Mouse (Mus musculus) heart, postnatal 25 days (tissue): ENCODE results near the gene Pip5k1b. TPM values are rescaled to one million over a fixed set of nuclear protein-coding genes. Genes with fewer than 3 reads are reported as not detected.

Source experiments
- DNase-seq: peaks from one replicate; pipeline ENCODE4 v3.0.0; 2022; ENCODE audit warnings: low spot score
- intact Hi-C: fragments of 180-260 bp; cut with DNase I; formaldehyde crosslinking; loops from one replicate; pipeline ENCODE4 v1.15.1; 2025
- total RNA-seq, 2 experiments: library from RNA; stranded (reverse); gene quantifications; 2 replicates each; pipeline ENCODE4 v1.2.3; 2021

Pip5k1b gene
- total RNA-seq, 2 experiments from 2014 or later, result 26.9 to 28.3 TPM

GRCm38 (mm10) chr19:24548337-24548736, 7.3 kb downstream of the Pip5k1b start:
- intact Hi-C loops, result no loop called here
- DNase-seq, result no peak

- intact Hi-C loops, result no loop called here
- DNase-seq, result no peak
Observed at GRCm38 (mm10) chr19:24546153-24546552, 9.5 kb downstream of the Pip5k1b start.

GRCm38 (mm10) chr19:24543386-24544350, 12.0 kb downstream of the Pip5k1b start:
- no peak for DNase-seq
- intact Hi-C loops, result no loop called here

- DNase-seq, result no peak
Observed at GRCm38 (mm10) chr19:24542293-24542675, 13.4 kb downstream of the Pip5k1b start.

GRCm38 (mm10) chr19:24541669-24542292, 13.9 kb downstream of the Pip5k1b start:
- intact Hi-C loops, result no loop called here
- DNase-seq, result no peak

More at GRCm38 (mm10) chr19:24542293-24542675, 13.4 kb downstream of the Pip5k1b start:
- intact Hi-C loops, result no loop called here

DNA sequence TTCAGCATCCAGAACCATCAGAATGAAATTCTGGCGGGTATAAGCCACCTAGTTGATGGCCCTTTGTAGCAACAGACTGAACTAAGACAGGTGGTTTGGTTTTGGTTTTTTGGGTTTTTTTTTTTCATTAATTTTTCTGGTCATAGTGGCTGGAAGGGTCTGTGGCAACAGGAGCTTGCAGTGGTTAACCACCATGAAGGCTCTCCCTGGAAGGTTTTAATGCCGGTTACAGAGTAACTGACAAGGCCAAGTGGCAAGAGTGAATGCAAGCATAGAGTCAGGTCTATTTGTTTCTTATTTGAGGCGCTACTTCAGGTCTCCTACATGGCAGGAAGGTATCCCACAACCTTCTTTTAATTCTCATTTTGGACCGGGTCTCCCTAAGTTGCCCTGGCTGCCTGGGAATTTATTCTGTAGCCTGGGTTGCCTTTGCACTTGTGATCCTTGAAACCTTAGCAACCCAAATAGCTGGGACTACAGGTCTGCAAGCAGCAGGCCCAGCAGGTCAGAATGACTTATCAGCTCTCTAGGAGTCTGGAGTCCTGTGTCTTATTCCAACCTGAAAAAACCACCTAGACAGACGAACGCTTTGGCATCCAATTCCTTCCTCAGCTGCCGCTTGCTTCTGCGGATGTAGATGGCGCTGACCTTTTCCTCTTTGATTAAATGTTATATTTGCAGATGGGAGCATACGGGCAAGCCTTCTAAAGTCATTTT, 14.6 kb downstream of the Pip5k1b start:
- intact Hi-C loops, result no loop called here
- no peak for DNase-seq

DNA sequence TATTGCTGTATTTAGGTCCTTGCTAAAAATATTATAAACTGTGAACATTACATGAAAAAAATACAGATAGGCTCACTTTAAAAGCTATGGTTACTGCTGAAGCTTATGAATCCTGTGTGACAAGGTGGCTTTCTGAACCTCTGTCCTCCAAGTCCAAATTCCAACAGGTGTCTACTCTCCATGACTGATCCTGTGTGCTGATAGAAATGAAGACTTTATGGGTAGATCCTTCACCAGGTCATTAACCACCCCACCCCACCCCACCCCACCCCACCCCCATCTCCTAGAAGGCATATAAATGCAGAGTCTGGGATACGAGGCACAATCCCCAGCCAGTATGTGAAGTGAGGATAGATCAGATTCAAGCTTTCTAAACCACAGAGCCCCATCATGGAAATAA, 16.6 kb downstream of the Pip5k1b start:
- no peak for DNase-seq
- intact Hi-C loops, result no loop called here

GRCm38 (mm10) chr19:24538181-24538580, 17.5 kb downstream of the Pip5k1b start:
- DNase-seq, result no peak
- intact Hi-C loops, result no loop called here

- DNase-seq, result no peak
- intact Hi-C loops, result no loop called here
Observed at GRCm38 (mm10) chr19:24537691-24538090, 18.0 kb downstream of the Pip5k1b start.

DNA sequence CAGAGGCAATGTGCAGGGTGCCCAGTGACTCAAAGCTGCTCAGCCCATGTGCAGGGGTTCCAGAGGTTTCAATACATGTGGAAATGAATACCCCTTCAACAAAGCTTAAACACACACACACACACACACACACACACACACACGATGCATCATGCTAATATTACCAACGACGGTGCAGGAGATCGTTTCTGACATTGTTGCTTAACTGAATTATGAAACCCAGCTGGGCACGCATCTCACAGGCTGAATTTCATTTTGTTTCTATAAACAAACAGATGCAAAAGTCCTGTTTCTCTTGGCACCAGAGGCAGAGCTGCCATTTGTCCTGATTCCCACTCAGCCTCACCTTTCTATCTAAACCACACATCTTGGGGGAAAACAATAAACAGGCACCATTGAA, 18.8 kb downstream of the Pip5k1b start:
- DNase-seq, result no peak
- intact Hi-C loops, result no loop called here

DNA sequence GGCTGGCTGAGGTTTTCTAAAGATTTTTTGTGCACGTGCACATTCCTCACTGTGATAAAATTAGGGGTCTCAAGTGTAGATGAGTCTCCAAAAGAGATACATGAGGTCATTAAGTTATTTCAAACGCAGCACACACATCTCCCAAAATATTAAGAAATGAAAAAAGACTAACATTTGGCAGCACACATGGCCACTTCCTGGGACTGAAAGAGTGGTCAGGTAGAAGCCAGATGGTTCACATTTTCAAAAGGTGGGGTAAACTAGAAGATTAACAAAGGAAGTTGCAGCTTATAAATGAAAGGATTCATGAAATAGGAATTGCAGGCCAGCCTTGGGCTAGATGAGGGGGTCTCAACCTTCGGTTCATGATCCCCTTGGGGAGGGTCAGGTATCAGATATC, 19.4 kb downstream of the Pip5k1b start:
- intact Hi-C loops, result no loop called here
- no peak for DNase-seq

GRCm38 (mm10) chr19:24535161-24535560, 20.5 kb downstream of the Pip5k1b start:
- DNase-seq, result no peak
- intact Hi-C loops, result no loop called here

DNA sequence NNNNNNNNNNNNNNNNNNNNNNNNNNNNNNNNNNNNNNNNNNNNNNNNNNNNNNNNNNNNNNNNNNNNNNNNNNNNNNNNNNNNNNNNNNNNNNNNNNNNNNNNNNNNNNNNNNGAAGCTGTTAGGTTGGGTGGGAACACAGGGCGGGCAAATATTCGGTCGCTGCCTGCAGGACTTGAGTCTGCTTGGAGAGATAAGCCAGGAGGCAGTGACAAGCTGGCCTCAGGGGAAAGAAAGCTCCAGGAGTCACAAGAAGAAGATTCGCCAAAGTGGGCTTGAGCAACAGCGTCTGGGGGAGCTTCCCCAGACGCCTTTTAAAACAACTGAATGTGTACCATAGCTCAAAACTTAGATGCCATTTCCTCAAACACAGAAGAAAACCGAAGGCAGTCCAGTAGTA, 20.9 kb downstream of the Pip5k1b start:
- intact Hi-C loops, result no loop called here
- DNase-seq, result no peak

- DNase-seq, result no peak
- intact Hi-C loops, result no loop called here
Observed at GRCm38 (mm10) chr19:24528910-24529561, 26.6 kb downstream of the Pip5k1b start.

DNA sequence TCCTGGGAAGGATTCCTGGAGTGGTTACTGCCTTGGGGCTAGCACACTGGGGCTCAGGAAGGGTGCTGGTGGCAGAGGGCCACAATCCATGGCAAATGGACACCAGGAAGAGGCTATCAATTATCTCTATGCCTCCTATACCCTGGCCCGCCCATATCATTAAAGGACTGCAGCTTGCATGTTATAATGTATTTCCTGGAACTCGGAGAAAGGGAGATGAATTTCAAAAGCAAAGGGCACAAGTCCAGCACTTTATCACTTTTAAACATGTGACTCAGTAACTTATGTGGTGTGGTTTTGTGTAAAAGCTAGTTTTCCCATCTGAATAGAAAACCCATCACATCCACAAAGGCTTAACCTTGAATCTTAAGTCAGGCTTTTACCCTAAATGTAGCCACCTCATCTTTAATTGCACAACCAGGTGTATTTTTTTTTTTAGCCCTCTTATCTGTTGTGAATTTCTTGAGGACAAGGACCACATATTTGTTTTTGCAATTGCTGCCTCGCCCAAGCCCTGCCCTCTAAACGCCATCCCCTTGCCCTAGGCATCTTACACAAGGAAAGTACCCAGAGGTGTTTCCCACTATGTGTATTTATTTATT, 27.4 kb downstream of the Pip5k1b start:
- intact Hi-C loops, result no loop called here
- no peak for DNase-seq

GRCm38 (mm10) chr19:24527613-24527948, 28.1 kb downstream of the Pip5k1b start:
- no peak for DNase-seq
- intact Hi-C loops, result no loop called here

GRCm38 (mm10) chr19:24526731-24527612, 28.7 kb downstream of the Pip5k1b start:
- intact Hi-C loops, result no loop called here
- no peak for DNase-seq

DNA sequence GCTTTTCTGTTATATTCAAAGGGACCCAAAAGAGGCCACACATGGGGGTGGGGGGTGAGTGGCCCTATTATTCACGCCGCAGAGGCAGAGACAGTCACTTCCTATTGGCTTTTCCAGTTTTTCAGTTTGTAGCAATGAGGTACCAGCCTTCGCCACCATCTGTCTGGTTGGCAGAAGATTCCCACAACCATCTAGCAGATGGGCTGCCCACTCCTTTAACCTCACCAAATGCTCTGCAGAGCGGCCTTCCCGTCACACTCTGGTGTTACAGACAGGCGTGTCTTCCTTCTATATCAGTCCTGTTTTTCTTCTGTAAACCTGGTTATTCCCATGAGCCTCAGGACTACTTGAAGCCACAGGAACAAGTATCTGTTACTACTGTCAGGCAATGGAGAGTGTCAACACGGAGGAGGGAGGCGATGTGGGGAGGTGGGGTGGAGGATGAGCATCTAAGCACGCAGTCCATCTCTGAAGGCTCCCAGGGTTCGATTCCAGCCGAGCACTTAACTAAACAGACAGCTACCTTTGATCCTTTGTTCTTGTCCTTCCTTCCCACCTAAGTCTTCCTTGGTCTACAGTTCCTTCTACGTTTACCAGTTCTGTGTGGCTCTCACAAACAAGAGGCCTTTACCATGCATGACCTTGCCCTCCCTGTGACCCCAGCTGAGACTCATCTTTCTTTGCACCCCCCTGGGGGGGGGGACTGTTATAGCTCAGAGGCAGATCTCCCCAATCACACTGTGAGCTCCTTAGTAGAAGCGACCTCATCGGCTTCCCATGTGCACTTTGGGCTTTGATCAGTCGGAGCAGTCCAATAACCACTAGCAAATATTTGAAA, 32.0 kb downstream of the Pip5k1b start:
- intact Hi-C loops, result no loop called here
- DNase-seq, result no peak
